Mouse (Mus musculus): Measurements from ENCODE around the gene Rps8. TPM values are rescaled to one million over a fixed set of nuclear protein-coding genes. Genes with fewer than 3 reads are reported as not detected.

Rps8 gene
- total RNA-seq, 1 experiment from 2014 or later = 2,027 TPM

DNA sequence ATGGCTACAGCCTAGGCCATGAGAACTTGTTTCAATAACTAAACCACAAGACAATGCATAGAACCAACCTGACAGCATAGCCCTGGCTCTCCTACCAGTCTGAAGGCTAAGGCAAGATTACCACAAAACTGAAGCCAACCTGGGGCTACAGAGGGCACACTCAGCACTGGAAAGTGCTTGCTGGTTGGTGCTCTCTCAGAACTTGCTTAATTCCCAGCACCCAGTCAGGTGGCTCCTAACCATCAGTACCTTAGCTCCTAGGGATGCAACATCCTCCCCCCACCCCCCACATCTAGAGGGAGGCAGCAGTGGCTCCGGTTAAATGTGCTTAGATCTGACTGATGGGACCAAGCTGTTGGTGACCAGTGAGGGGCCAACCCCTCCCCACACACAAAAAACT is 4.6 kb downstream of the Rps8 start:
- ATAC-seq (replicated peaks in 1 of 2; ENCODE audit: insufficient read depth in 1 of 2, low FRiP score in 2 of 2, low TSS enrichment in 1 of 2, low read depth in 1 of 2, poor library complexity in 2 of 2, severe bottlenecking in 2 of 2) = no peak

DNA sequence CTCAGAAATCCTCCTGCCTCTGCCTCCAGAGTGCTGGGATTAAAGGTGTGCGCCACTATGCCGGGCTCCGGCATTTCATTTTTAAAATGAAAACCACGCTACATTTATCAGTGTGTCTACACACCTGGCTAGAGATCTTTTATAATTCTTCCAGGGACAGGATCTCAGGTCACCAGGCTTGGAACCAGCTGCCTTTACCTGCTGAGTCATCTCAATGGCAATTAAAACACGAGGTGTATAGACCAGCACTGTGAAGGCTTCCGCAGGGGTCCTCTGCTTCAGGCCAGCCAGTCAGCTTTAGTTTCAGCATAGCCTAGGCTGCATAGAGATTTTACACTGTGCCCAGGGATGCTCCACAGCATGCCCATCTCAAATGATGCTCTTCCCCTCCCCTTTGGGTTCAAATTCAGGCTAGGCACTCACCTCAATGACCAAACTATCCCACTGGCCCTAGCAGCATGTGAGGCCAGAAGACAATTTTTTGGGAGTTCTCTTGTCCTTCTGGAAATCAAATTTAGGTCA is 5.8 kb downstream of the Rps8 start:
- no peak for ATAC-seq (replicated peaks in 1 of 2; ENCODE audit: insufficient read depth in 1 of 2, low FRiP score in 2 of 2, low TSS enrichment in 1 of 2, low read depth in 1 of 2, poor library complexity in 2 of 2, severe bottlenecking in 2 of 2)

DNA sequence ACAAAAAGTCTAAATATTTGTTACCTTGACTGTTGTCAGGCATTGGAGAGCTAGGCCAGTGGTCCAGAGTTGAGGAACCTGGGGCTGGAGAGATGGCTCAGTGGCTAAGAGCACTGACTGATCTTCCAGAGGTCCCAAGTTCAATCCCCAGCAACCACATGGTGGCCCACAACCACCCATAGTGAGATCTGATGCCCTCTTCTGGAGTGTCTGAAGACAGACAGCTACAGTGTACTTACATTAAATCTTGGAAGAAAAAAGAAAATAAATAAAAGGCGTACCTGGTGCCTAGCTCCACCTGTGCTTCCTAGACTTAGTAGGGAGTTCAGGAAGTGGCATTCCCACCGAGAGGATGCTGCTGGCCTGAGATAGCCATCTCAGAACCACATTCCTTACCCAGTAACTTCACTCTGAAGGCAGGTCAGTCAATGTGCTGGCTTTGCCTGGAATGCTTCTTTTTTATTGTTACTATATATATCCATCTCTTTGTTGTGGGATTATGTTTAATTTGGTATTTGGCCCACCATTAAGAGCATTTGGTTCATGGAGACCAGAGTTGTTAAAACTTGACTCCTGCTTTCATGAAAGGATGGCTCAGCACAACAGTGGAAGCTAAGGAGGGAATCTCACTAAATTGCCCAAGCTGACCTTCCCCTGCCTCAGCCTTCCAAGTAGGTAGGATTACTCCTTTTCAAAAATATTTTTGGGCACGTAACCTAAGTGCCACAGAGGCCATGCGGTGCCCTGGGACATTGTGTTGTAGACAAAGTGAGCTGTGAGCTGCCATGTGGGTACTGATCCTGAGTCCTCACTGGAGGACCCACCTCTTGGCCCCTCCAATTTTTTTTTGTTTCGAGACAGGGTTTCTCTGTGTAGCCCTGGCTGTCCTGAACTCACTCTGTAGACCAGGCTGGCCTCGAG is 6.5 kb downstream of the Rps8 start:
- ATAC-seq (replicated peaks in 1 of 2; ENCODE audit: insufficient read depth in 1 of 2, low FRiP score in 2 of 2, low TSS enrichment in 1 of 2, low read depth in 1 of 2, poor library complexity in 2 of 2, severe bottlenecking in 2 of 2) = no peak

DNA sequence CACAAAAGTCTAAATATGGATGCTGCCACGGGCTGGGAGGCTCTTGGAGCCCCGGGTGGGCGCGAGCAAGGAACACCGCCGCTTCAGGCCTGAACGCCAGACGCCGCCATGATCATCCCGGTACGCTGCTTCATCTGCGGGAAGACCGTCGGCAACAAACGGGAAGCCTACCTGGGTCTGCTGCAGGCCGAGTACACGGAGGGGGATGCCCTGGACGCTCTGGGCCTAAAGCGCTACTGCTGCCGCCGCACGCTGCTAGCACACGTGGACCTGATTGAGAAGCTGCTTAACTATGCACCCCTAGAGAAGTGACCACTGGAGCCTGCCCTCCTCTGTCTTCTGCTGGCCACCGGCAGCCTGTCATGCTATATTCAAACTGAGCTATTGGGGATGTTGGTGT is 7.2 kb downstream of the Rps8 start:
- no peak for ATAC-seq (replicated peaks in 1 of 2; ENCODE audit: insufficient read depth in 1 of 2, low FRiP score in 2 of 2, low TSS enrichment in 1 of 2, low read depth in 1 of 2, poor library complexity in 2 of 2, severe bottlenecking in 2 of 2)

GRCm38 (mm10) chr4:117148047-117148713 is 7.9 kb downstream of the Rps8 start:
- ATAC-seq (replicated peaks in 1 of 2; ENCODE audit: insufficient read depth in 1 of 2, low FRiP score in 2 of 2, low TSS enrichment in 1 of 2, low read depth in 1 of 2, poor library complexity in 2 of 2, severe bottlenecking in 2 of 2) = no peak

- ATAC-seq (replicated peaks in 1 of 2; ENCODE audit: insufficient read depth in 1 of 2, low FRiP score in 2 of 2, low TSS enrichment in 1 of 2, low read depth in 1 of 2, poor library complexity in 2 of 2, severe bottlenecking in 2 of 2) = peak; percentile 74
Observed at GRCm38 (mm10) chr4:117146176-117146575, 9.9 kb downstream of the Rps8 start.

DNA sequence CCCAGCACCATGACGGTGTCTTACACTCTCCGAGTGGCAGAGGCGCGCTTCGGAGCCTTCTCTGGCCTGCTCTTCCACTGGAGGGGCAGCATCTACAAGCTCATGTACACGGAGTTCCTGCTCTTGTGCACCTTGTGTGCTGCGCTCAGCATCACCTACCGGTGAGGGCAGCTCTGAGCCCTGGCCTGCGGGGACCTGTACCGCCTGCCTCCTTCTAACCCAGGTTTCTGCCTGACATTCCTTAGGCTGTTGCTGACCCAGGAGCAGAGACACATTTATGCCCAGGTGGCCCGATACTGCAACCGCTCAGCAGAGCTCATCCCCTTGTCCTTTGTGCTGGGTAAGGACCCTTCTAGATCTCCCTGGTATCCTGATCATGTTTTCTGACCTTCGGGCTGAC is 10.8 kb downstream of the Rps8 start:
- ATAC-seq (replicated peaks in 1 of 2; ENCODE audit: insufficient read depth in 1 of 2, low FRiP score in 2 of 2, low TSS enrichment in 1 of 2, low read depth in 1 of 2, poor library complexity in 2 of 2, severe bottlenecking in 2 of 2) = no peak

GRCm38 (mm10) chr4:117143023-117143422 is 13.0 kb downstream of the Rps8 start:
- ATAC-seq (replicated peaks in 1 of 2; ENCODE audit: insufficient read depth in 1 of 2, low FRiP score in 2 of 2, low TSS enrichment in 1 of 2, low read depth in 1 of 2, poor library complexity in 2 of 2, severe bottlenecking in 2 of 2) = no peak

- ATAC-seq (replicated peaks in 1 of 2; ENCODE audit: insufficient read depth in 1 of 2, low FRiP score in 2 of 2, low TSS enrichment in 1 of 2, low read depth in 1 of 2, poor library complexity in 2 of 2, severe bottlenecking in 2 of 2) = no peak
Observed at GRCm38 (mm10) chr4:117140613-117141012, 15.4 kb downstream of the Rps8 start.

DNA sequence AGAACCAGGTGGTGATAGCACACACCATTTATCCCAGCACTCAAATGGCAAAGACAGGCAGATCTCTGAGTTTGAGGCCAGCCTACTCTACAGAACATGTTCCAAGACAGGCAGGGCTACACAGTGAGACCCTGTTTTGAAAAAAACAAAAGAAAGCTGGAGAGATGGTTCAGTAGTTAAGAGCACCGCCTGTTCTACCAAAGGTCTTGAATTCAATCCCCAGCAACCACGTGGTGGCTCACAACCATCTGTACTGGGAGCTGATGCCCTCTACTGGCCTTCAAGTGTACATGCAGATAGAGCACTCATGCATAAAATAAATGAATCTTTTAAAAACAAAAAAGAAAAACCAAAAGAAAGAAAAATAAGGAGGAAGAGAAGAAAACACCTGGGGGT is 16.8 kb downstream of the Rps8 start:
- peak; percentile 35 to 46; a peak in 2 of 4 replicates for ATAC-seq (replicated peaks in 1 of 2; ENCODE audit: insufficient read depth in 1 of 2, low FRiP score in 2 of 2, low TSS enrichment in 1 of 2, low read depth in 1 of 2, poor library complexity in 2 of 2, severe bottlenecking in 2 of 2)

DNA sequence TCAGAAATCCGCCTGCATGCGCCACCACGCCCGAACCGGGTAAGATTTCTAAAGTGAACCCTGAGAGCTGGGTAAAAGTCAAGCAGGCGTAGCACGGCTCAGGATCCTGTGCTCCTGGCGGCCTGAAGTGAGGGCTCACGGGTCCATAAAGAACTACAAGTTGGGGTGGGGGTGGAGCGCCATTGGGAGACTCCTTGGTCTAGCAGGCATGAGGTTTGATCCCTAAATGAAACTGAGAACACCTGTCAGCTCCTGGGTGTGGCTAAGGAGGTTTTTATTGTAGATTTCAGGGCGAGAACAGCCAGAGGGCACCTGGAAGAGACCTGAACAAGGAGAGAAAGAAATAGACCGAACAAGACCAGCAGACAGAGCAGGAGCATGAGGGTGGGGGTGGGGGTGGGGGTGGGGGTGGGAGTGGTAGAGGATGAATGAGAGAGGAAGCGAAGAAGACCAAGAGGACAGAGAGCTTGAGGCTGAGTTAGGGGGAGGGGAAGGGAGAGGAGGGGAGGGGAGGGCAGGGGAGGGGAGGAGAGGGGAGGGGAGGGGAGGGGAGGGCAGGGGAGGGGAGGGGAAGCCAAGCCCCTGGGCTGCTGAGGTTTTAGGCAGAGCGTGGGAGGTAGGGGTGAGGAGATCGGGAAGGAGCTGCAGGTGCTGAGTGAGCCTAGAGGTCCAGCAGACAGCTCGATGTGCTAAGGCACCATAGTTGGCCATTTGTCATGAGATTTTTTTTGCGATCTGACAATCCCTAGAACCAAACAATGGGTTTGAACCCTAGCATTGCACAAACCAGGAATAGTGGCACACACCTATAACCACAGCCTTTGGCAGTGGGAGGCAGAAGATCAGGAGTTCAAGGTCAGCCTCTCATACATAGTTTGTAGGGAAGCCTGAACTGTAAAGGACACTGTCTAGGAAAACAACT is 17.5 kb downstream of the Rps8 start:
- ATAC-seq (replicated peaks in 1 of 2; ENCODE audit: insufficient read depth in 1 of 2, low FRiP score in 2 of 2, low TSS enrichment in 1 of 2, low read depth in 1 of 2, poor library complexity in 2 of 2, severe bottlenecking in 2 of 2) = no peak

DNA sequence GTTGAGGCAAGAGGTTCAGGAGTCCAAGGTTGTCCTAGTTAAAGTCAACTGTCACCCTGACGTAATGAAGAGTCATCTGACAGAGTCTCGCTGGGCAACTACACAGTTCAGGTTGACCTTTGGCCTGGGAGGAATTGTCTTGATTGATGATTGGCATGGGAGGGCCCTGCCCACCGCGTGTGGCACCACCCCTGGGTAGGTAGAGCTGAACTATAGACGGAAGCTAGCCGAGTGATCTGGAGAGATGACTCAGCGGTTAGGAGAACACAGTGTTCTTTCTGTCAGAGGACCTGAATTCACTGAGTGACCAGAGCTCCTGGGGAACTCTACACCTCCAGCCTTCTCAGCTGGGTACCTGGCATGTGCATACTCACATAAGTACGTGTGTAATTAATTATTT is 20.0 kb downstream of the Rps8 start:
- ATAC-seq (replicated peaks in 1 of 2; ENCODE audit: insufficient read depth in 1 of 2, low FRiP score in 2 of 2, low TSS enrichment in 1 of 2, low read depth in 1 of 2, poor library complexity in 2 of 2, severe bottlenecking in 2 of 2) = no peak

GRCm38 (mm10) chr4:117134601-117134995 is 21.4 kb downstream of the Rps8 start:
- no peak for ATAC-seq (replicated peaks in 1 of 2; ENCODE audit: insufficient read depth in 1 of 2, low FRiP score in 2 of 2, low TSS enrichment in 1 of 2, low read depth in 1 of 2, poor library complexity in 2 of 2, severe bottlenecking in 2 of 2)

- peak; percentile 93 to 94 for ATAC-seq (replicated peaks in 1 of 2; ENCODE audit: insufficient read depth in 1 of 2, low FRiP score in 2 of 2, low TSS enrichment in 1 of 2, low read depth in 1 of 2, poor library complexity in 2 of 2, severe bottlenecking in 2 of 2)
Observed at GRCm38 (mm10) chr4:117133817-117134600, 22.0 kb downstream of the Rps8 start, which contains the start of gene Plk3. Gene Plk3 (minus strand): TSS chr4:117133963.

GRCm38 (mm10) chr4:117133366-117133796 is 22.7 kb downstream of the Rps8 start:
- peak in 1 of 2 experiments; percentile 8; a peak in 1 of 4 replicates for ATAC-seq (replicated peaks in 1 of 2; ENCODE audit: insufficient read depth in 1 of 2, low FRiP score in 2 of 2, low TSS enrichment in 1 of 2, low read depth in 1 of 2, poor library complexity in 2 of 2, severe bottlenecking in 2 of 2)

DNA sequence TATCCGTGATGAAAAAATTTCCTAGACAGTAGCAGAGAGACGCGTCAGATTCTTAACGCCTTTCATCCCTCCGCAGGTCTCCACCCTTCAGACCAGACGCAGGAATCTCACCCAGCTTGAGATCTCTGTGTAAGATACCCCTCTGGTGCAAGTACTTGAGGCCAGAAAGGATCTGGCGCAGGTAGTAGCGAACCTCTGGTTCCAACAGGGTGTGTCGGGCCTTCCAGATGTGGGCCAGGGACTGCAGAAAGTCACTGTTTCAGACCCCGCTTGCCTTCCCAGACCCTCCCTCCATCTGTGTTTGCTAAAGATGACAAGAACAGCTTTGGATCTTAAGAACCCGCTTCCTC is 23.3 kb downstream of the Rps8 start:
- no peak for ATAC-seq (replicated peaks in 1 of 2; ENCODE audit: insufficient read depth in 1 of 2, low FRiP score in 2 of 2, low TSS enrichment in 1 of 2, low read depth in 1 of 2, poor library complexity in 2 of 2, severe bottlenecking in 2 of 2)

Data from hematopoietic stem cell, adult 5-6 weeks (primary cell).